Mouse (Mus musculus): ENCODE data around the gene Mlh3. TPM values are rescaled to one million over a fixed set of nuclear protein-coding genes. Genes with fewer than 3 reads are reported as not detected.

Gene Mlh3
- polyA plus RNA-seq (2015; fragmentation: Nextera tagmentation; extraction: Ambion mirVana) = 9.0 and 9.1 TPM in 2 replicates

DNA sequence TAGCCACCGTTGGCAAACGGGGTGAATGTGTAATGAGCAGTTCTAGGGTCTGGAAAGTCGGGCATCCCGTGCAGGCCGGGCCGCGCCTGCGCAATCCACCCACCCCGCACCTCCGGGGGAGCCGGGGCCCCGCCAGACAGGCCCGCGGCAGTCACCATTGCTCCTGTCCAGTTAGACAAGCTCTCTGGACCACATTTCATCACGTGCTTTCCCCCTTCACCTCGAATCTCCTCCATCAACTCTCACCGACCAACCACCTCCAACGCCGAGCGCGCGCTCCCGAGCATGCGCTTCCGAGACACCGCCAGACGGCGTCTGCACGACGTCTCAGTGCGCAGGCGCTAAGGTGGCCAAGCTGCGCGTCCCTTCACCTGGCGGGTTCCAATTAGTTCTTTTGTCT lies at the start of gene Mlh3:
TSS of gene Mlh3 (minus strand) at position 281 of the 400 bp plus-strand sequence.
- peak; percentile 97 for ATAC-seq
- Histone ChIP-seq H3K4me1 (ENCODE audit: control insufficient read depth, insufficient read depth, low read length) (peaks cover 4% of the 10 kb centered on the region; the same call in 1 of the 2 replicates), H3K27ac (ENCODE audit: low read length) (peak within 1 kb of the TSS; percentile 84), H3K27me3 (ENCODE audit: control insufficient read depth, insufficient read depth, low read depth, low read length) (no peaks in the 10 kb centered on the region), H3K36me3 (ENCODE audit: control insufficient read depth, insufficient read depth, low read length) (no peaks in the 10 kb centered on the region), H3K4me2 (ENCODE audit: low read length) (peak within 1 kb of the TSS; percentile 64), H3K4me3 (ENCODE audit: low read depth, low read length) (peak within 1 kb of the TSS; percentile 48), H3K9me3 (replicated peaks; ENCODE audit: control insufficient read depth, low read length, poor library complexity, severe bottlenecking) (no peaks in the 10 kb centered on the region), H3K9ac (ENCODE audit: low read depth, low read length) (peak within 1 kb of the TSS; percentile 73)
- WGBS = 0% methylated on average over 35 of the region's 35 CpGs

DNA sequence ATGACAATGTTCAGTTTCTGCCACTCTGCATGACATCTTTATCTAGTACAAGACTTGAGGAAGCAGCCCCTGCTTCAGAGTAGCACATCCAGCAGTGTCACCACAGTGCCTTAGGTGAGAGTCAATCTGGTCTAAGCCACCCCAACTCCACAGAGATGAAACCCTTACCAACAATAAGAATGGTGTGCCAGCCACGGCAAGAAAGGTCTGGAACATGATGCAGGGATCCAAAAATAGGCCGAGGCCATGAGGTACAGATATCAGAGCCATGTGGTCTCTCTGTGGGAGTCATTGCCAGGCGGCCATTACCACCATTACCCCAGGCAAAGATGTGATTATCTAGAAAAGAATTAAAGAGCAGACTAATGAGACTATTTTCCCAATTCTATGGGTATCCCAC lies 38.3 kb upstream of the Mlh3 start:
- Histone ChIP-seq H3K27me3 (ENCODE audit: control insufficient read depth, insufficient read depth, low read depth, low read length) (no peaks in the 10 kb centered on the region), H3K4me2 (ENCODE audit: low read length) (no peak overlapping the region), H3K9ac (ENCODE audit: low read depth, low read length) (no peak overlapping the region), H3K36me3 (ENCODE audit: control insufficient read depth, insufficient read depth, low read length) (peaks cover 50% of the 10 kb centered on the region), H3K4me1 (ENCODE audit: control insufficient read depth, insufficient read depth, low read length) (no peaks in the 10 kb centered on the region), H3K4me3 (ENCODE audit: low read depth, low read length) (no peak overlapping the region), H3K27ac (ENCODE audit: low read length) (no peak overlapping the region), H3K9me3 (replicated peaks; ENCODE audit: control insufficient read depth, low read length, poor library complexity, severe bottlenecking) (no peaks in the 10 kb centered on the region)
- 74% methylated on average over 3 of the region's 3 CpGs for WGBS
- ATAC-seq = no peak

DNA sequence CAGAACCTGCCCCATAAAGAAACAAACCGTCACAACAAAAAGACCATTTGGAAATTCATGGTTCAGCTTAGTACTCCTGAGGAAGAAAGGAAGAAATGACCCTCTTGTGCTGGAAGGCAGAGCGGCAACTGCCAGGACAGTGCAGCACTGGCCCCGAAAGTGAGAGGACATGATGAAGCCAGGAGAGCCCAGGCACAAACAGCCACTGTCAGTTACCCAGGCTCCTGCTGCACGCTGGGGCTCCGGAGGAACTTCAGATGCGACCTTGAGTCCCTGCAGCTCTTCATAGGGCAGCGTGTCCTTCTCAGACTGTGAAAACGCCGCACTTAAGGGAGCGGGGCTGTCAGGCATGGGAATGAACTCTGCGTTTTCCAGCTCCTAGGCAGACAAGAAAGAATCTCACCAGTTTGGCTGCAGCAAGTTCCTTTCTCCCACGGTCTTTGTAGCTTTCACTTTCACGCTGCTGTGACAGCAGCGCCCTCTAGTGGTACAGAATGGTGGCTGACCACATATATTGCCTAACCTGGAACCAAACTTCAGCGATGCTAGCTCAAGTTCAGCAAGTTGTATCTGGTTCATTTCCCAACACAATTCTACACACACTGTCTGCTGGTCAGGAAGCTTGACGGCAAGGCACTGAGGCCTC lies 35.0 kb upstream of the Mlh3 start:
- 48% methylated on average over 16 of the region's 16 CpGs for WGBS

DNA sequence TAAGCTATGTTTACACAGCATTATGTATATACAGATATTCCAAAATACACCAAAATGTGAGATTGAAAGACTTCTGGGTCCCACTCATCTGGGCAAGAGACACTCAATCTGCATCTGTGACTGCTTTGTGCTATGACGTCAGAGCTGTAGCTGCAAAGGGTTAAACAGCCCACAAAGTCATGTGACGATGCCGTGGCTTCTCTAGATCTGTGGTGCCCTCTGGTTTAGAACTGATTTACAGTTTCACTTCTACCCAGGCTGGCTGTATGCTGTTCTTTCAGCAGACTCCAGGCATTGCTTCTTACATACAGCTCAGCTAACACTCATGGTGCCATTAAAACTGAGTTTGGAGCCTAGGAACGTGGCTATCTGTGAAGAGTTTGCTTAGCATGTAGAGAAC lies 34.3 kb upstream of the Mlh3 start:
- no peak for ATAC-seq
- H3K36me3 ChIP-seq (ENCODE audit: control insufficient read depth, insufficient read depth, low read length) = peaks cover 52% of the 10 kb centered on the region
- H3K4me2 ChIP-seq (ENCODE audit: low read length) = no peak overlapping the region
- no peak overlapping the region for H3K9ac ChIP-seq (ENCODE audit: low read depth, low read length)
- no peak overlapping the region for H3K4me3 ChIP-seq (ENCODE audit: low read depth, low read length)
- WGBS = 79% methylated on average over 4 of the region's 4 CpGs
- H3K4me1 ChIP-seq (ENCODE audit: control insufficient read depth, insufficient read depth, low read length) = no peaks in the 10 kb centered on the region
- no peaks in the 10 kb centered on the region for H3K27me3 ChIP-seq (ENCODE audit: control insufficient read depth, insufficient read depth, low read depth, low read length)
- no peak overlapping the region for H3K27ac ChIP-seq (ENCODE audit: low read length)
- H3K9me3 ChIP-seq (replicated peaks; ENCODE audit: control insufficient read depth, low read length, poor library complexity, severe bottlenecking) = no peaks in the 10 kb centered on the region

More for the DNA sequence above, 35.0 kb upstream of the Mlh3 start:
- no peak overlapping the region for H3K9ac ChIP-seq (ENCODE audit: low read depth, low read length)
- peaks cover 54% of the 10 kb centered on the region for H3K36me3 ChIP-seq (ENCODE audit: control insufficient read depth, insufficient read depth, low read length)
- no peak overlapping the region for H3K4me3 ChIP-seq (ENCODE audit: low read depth, low read length)
- H3K27me3 ChIP-seq (ENCODE audit: control insufficient read depth, insufficient read depth, low read depth, low read length) = no peaks in the 10 kb centered on the region
- no peaks in the 10 kb centered on the region for H3K4me1 ChIP-seq (ENCODE audit: control insufficient read depth, insufficient read depth, low read length)
- peak; percentile 71; the same call in 1 of the 2 replicates for ATAC-seq
- no peak overlapping the region for H3K27ac ChIP-seq (ENCODE audit: low read length)
- H3K4me2 ChIP-seq (ENCODE audit: low read length) = no peak overlapping the region
- H3K9me3 ChIP-seq (replicated peaks; ENCODE audit: control insufficient read depth, low read length, poor library complexity, severe bottlenecking) = no peaks in the 10 kb centered on the region

DNA sequence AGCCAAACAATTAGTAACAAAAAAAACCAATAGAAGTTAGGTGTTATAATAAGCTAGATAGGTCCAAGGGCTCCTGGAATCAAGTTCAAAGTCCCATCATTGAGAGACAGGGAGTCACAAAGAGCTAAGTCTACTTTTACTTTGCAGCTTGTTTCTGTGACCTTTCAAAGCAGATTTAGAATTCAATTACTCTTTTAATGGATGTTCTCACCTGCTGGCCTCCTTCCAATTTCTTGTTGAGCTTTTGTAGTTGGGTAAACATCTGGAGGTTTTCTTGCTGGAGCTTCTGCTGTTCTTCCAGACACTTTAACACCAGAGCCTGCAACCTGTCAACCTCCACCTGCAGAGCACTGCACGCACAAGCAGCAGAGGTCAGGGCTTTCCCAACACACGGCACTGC lies 32.9 kb upstream of the Mlh3 start:
- no peak overlapping the region for H3K4me2 ChIP-seq (ENCODE audit: low read length)
- no peak overlapping the region for H3K9ac ChIP-seq (ENCODE audit: low read depth, low read length)
- H3K4me1 ChIP-seq (ENCODE audit: control insufficient read depth, insufficient read depth, low read length) = no peaks in the 10 kb centered on the region
- WGBS = 78% methylated on average over 2 of the region's 2 CpGs
- H3K36me3 ChIP-seq (ENCODE audit: control insufficient read depth, insufficient read depth, low read length) = peaks cover 41% of the 10 kb centered on the region
- H3K9me3 ChIP-seq (replicated peaks; ENCODE audit: control insufficient read depth, low read length, poor library complexity, severe bottlenecking) = no peaks in the 10 kb centered on the region
- H3K27me3 ChIP-seq (ENCODE audit: control insufficient read depth, insufficient read depth, low read depth, low read length) = no peaks in the 10 kb centered on the region
- no peak overlapping the region for H3K4me3 ChIP-seq (ENCODE audit: low read depth, low read length)
- no peak for ATAC-seq
- H3K27ac ChIP-seq (ENCODE audit: low read length) = no peak overlapping the region

DNA sequence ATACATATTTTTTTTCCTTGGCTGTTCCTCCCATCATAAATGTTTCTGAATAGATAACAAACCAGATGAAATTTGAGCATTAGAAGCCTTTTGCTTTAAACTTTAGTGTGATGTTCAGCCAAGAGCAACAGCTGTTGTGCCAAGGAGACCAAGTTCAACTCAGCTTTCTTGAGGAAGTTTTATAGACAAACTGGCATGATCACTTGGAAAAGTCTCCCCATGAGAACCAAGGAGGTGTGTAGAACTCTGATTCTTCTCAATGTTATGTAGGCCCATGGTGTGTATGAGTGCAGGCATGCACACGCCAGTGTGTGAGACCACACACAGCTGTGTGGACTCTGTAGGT lies 28.4 kb upstream of the Mlh3 start:
- Histone ChIP-seq H3K4me2 (ENCODE audit: low read length) (no peak overlapping the region), H3K27me3 (ENCODE audit: control insufficient read depth, insufficient read depth, low read depth, low read length) (no peaks in the 10 kb centered on the region), H3K36me3 (ENCODE audit: control insufficient read depth, insufficient read depth, low read length) (peaks cover 21% of the 10 kb centered on the region), H3K9me3 (replicated peaks; ENCODE audit: control insufficient read depth, low read length, poor library complexity, severe bottlenecking) (peaks cover 6% of the 10 kb centered on the region; the same call in 1 of the 2 replicates), H3K9ac (ENCODE audit: low read depth, low read length) (no peak overlapping the region), H3K4me3 (ENCODE audit: low read depth, low read length) (no peak overlapping the region), H3K27ac (ENCODE audit: low read length) (no peak overlapping the region), H3K4me1 (ENCODE audit: control insufficient read depth, insufficient read depth, low read length) (no peaks in the 10 kb centered on the region)
- WGBS = 92% methylated on average over 1 of the region's 1 CpGs
- ATAC-seq = no peak

DNA sequence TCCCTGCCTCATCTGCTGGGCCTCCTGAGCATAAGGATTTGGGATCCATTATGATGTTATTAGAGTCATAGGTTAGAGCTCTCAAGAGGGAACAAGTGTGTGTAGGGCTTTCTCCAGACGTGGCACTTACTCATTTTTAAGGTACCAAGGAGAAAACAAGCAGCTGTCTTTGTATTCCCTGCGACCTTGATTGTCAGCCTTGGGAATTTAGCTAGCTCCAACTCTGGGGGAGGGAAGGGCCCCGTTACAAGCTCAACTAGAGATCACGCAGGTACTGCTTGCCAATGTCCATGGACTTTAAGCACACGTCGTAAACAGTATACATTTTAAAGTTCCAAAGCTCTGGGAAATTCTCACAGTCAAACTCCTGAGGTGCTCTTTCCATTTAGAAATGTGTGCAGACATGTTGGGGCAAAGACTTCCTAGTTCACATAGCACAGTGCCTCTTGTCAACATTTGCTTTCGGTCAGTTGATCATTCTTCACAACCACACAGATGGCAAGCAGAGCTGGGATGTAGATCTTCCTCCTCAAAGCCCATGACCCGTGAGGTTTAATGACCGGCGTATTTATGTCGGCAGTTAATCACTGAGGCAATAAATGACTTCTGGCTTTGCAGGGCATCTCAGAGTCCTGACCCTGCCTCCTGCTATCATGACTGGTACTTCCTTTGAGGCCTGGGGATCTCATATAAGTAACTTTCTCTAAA lies 27.9 kb upstream of the Mlh3 start:
- WGBS = 92% methylated on average over 11 of the region's 11 CpGs
- Histone ChIP-seq H3K4me3 (ENCODE audit: low read depth, low read length) (no peak overlapping the region), H3K4me1 (ENCODE audit: control insufficient read depth, insufficient read depth, low read length) (no peaks in the 10 kb centered on the region), H3K4me2 (ENCODE audit: low read length) (no peak overlapping the region), H3K36me3 (ENCODE audit: control insufficient read depth, insufficient read depth, low read length) (peaks cover 18% of the 10 kb centered on the region), H3K9ac (ENCODE audit: low read depth, low read length) (no peak overlapping the region), H3K9me3 (replicated peaks; ENCODE audit: control insufficient read depth, low read length, poor library complexity, severe bottlenecking) (peaks cover 7% of the 10 kb centered on the region; the same call in 1 of the 2 replicates), H3K27me3 (ENCODE audit: control insufficient read depth, insufficient read depth, low read depth, low read length) (no peaks in the 10 kb centered on the region), H3K27ac (ENCODE audit: low read length) (no peak overlapping the region)
- no peak for ATAC-seq

DNA sequence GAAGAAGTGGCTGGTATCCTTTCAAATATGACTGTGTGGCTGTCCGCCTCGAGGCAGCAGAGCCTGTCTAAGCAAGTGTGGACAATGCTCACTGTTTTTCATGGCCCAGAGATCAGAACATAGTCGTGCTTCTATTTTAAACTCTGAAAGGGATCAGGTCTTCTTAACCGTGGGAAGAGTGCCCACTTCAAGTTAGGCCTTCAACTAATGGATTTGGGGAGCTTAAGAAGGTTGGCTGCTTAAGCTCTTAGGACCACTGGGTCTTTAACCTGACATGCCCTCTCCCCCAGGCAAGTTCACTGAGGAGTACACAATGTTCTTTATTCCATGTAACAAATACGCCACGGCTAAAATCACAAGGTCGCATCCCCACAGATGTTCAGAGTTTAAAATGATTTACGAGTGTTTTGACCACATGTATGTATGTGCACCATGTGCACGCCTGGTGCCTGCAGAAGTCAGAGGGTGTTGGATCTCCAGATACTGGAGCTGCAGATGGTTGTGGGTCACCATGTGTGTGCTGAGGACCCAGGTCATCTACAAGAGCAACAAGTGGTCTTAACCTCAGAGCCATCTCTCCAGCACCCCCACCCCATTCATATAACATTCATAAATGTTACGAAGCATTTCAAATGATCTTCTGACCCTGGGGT lies 27.1 kb upstream of the Mlh3 start:
- H3K36me3 ChIP-seq (ENCODE audit: control insufficient read depth, insufficient read depth, low read length) = peaks cover 16% of the 10 kb centered on the region
- peaks cover 7% of the 10 kb centered on the region; the same call in 1 of the 2 replicates for H3K9me3 ChIP-seq (replicated peaks; ENCODE audit: control insufficient read depth, low read length, poor library complexity, severe bottlenecking)
- no peaks in the 10 kb centered on the region for H3K27me3 ChIP-seq (ENCODE audit: control insufficient read depth, insufficient read depth, low read depth, low read length)
- H3K27ac ChIP-seq (ENCODE audit: low read length) = no peak overlapping the region
- 68% methylated on average over 10 of the region's 10 CpGs for WGBS
- H3K4me3 ChIP-seq (ENCODE audit: low read depth, low read length) = no peak overlapping the region
- no peak for ATAC-seq
- no peaks in the 10 kb centered on the region for H3K4me1 ChIP-seq (ENCODE audit: control insufficient read depth, insufficient read depth, low read length)
- no peak overlapping the region for H3K4me2 ChIP-seq (ENCODE audit: low read length)
- H3K9ac ChIP-seq (ENCODE audit: low read depth, low read length) = no peak overlapping the region

DNA sequence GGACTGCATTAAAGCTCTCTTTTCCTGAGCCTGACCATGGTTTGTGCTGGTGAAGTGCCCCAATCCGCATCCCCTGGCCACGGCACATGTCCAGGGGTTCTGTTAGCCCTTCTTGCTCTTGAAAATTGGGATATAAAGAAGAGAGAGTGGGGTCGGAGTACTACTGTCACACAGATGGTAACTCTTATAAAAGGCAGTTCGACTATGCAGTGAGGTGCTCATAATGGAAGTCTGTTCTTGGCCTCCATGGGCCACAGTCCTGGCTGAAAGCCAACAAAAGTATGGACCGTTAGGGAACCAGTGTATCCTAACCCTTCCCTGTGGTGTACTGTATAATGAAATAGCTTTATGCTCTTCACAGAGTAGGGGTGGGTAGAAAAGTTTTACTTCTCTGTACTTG lies 26.5 kb upstream of the Mlh3 start:
- Histone ChIP-seq H3K4me3 (ENCODE audit: low read depth, low read length) (no peak overlapping the region), H3K9ac (ENCODE audit: low read depth, low read length) (no peak overlapping the region), H3K4me2 (ENCODE audit: low read length) (no peak overlapping the region), H3K4me1 (ENCODE audit: control insufficient read depth, insufficient read depth, low read length) (no peaks in the 10 kb centered on the region), H3K9me3 (replicated peaks; ENCODE audit: control insufficient read depth, low read length, poor library complexity, severe bottlenecking) (peaks cover 7% of the 10 kb centered on the region; the same call in 1 of the 2 replicates), H3K36me3 (ENCODE audit: control insufficient read depth, insufficient read depth, low read length) (peaks cover 15% of the 10 kb centered on the region), H3K27ac (ENCODE audit: low read length) (no peak overlapping the region), H3K27me3 (ENCODE audit: control insufficient read depth, insufficient read depth, low read depth, low read length) (no peaks in the 10 kb centered on the region)
- WGBS = 81% methylated on average over 5 of the region's 5 CpGs
- ATAC-seq = no peak
